Mouse (Mus musculus): ENCODE measurements at regions not wholly inside any gene's neighbourhood (a gene's known extent, or its start where the extent isn't known, plus 50 kb on each side); places are given as distances from the start of the nearest gene placed in this dataset.
"Not testable (repeated sequence)": the region's sequence is repeated elsewhere in the genome, so short reads cannot be mapped to it uniquely, and the experiment has no call there.

DNA sequence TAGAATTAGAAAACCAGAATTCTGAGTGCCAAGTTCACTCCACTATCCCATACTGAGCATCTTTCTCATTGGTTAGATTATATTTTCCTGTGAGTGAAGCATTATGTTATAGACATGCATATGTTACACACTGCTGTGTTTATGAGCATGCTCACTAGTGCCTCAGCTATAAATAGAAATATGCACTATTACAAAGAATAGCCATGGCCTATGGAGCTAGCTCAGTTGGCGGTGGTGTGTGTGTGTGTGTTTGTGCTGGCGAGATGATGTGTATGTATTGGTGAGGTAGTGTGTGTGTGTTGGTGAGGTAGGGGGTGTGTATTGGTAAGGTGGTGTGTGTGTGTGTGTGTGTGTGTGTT lies 106.2 kb downstream of the Sec31a start:
- no peak for DNase-seq

DNA sequence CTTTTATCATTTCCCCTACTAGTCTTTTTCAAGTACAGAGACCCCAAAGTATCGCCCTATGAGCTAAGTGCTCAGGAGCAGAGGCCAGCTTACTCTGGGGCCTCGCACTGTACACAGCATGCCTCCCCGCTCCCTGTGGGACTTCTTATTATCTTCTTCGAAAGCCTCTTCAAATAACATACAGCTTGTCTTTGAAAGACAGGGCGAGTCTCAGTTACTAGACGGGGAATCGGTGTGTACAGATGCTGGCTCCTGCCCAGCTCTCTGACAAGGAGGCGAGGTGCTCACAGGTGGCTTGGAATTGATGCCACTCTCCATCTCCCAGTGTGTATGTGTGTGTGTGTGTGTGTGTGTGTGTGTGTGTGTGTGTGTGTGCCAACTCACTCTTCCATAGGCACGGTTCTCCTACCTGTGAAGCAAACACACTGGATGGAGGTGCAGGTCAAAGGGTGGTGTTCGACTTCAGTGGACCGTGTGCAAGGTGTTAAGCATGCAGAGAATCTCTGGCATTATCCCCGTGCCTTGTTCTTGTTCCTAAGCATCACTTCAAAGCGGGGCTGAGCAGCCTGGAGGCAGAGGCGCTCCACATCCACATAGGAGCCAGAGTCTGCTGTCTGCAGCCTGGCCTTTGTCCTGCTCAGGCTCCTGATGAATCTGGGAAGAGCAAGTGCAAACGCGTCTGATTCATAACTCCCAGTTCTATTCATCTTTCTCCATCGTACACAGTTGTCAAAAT lies 106.8 kb downstream of the Sec31a start:
- DNase-seq, result no peak

GRCm38 (mm10) chr5:100304403-100304802 lies 111.6 kb downstream of the Sec31a start:
- DNase-seq, result no peak

GRCm38 (mm10) chr5:100302068-100302775 lies 113.8 kb downstream of the Sec31a start:
- DNase-seq, result no peak

DNA sequence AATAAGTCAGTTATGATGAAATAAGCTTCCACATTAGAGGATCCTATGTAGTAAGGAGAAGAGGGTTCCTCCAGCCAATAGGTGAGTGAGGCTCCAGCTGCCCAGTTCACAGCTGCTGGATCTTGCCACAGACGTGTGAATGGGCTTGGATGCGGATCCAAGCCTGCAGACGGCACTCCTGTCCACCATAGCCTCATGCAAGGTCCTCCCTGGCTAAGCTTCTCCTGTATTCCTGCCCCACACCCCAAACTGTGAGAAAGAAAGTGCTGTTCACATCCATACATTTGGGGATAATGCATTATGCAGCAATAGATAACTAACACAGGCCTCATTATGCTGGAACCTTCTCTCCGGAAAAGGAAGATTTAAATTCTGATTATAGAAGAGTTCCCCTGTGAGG lies 116.9 kb downstream of the Sec31a start:
- no peak for DNase-seq

DNA sequence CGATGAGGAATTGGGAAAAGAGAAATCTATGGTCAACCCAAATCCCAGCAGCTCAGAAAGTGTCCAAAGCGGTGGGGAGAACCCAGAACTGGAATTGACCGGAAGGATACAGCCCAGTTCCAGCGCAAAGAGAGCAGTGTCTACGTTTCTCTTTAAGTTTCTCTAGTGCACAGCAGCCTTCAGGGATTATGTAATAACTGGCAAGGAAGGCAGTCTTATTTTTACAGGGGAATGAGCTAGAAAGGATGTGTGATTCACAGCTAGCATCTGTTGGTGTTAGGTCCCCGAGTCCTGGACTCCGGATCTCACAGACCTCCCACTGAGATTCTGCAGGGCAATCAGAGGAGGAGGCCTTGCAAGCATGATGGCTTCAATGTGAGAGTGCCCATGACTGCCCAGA lies 121.8 kb downstream of the Sec31a start:
- no peak for DNase-seq

DNA sequence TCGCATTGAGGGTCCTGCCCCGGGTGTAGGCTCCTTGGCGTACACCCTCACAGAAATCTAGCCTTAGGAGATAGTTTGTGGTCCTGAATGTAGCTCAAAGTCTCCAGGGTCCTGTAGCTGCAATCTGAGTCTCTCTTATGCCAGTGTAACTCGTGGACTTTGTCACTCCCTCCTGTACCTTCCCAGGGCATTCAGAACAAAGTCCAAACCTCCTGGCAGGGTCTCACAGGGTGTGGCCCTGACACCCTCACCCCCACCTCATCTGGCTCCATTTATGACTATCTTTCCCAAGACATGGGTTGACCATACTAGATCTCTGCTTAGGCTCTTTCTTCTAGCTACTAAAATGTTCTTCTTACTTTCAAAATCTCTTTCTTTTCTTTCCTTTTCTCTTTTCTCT lies 120.6 kb upstream of the Tmem150c start:
- no peak for DNase-seq

- peak in 1 of 2 experiments; percentile 42 for DNase-seq
Observed at GRCm38 (mm10) chr5:100279474-100279873, 119.9 kb upstream of the Tmem150c start.

- no peak for DNase-seq
Observed at GRCm38 (mm10) chr5:100274674-100275073, 115.1 kb upstream of the Tmem150c start.

- DNase-seq, result not testable (repeated sequence)
Observed at GRCm38 (mm10) chr5:100271975-100272374, 112.4 kb upstream of the Tmem150c start.

DNA sequence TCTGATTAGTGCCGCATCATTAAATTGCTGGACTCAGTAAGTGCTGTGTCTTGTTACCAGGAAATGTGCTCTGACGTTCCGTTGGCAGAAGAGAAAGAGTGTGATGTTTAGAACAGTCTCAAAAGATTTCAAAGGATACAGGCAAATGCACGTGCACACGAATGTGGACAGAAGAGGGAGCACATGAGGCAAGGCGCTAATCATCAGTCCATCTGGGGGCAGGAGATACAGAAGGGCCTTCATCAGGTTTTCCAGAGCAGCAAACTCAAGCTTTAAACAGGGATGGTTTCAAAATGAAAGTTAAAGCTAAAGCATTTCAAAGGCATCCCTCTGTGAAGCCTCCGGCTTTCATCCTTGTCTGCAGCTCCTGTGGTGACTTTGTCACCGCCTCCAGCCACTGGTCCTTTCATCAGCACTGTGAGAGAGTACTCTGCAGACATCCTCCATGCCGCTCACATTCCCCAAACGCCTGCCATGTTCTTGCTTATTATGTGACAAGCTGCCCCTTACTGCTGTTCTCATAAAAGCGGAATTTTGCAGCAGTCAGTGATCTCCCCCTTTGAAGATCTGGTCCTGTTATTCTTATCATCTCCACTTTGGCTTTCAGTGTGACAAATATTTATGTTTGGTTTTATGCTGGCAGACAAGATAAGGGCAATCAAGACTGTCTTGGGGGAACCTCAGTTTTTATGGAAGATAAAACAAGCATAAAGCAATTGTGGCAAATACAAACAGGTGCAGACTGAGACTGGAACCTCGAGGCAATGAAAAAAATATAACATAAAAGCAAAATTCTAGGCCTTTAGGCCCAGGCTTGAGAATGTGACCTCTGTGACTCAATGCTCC lies 111.5 kb upstream of the Tmem150c start:
- no peak for DNase-seq

DNA sequence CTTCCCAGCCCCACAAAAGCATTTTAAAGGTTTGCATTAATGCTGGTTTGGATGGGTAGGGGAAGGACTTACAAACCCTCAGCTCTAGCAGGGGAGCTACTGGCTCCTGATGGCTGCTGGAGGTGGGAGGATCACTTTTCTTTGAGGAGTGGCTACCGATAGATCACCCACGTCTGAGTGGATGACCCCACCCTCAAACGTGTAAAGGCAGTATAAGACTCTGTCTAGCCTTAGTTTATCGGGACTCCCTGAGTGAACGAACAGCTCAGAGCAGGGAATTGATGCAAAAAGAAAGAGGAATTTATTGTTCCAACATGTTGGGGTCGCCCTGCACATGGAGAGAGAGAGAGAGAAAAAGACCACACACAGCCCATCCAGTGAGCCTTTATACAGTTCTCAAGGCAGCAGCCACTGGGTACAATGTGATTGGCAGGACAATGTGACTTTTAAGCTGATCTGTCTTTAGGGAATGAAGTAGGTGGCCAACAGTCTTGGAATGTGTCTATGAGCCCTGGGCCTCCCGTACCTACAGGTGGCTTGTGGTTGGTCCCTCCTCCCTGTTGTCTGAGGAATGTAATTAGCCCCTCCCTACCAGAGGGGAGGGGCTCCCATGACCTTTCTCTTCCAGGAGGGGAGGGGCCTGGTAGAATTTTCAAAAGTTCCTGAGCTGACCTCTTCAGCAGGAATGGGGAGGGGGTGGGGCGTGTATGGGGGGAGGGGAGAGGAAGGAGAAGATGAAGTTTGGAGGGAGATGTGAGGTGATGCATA lies 108.7 kb upstream of the Tmem150c start:
- no peak for DNase-seq

GRCm38 (mm10) chr5:100266671-100267510 lies 107.3 kb upstream of the Tmem150c start:
- peak; percentile 84 to 92 for DNase-seq

- no peak for DNase-seq
Observed at GRCm38 (mm10) chr5:100259803-100260693, 100.4 kb upstream of the Tmem150c start.

GRCm38 (mm10) chr5:100258952-100259710 lies 99.5 kb upstream of the Tmem150c start:
- DNase-seq, result peak in 1 of 2 experiments; percentile 25

GRCm38 (mm10) chr5:100255276-100255675 lies 95.7 kb upstream of the Tmem150c start:
- no peak for DNase-seq

DNA sequence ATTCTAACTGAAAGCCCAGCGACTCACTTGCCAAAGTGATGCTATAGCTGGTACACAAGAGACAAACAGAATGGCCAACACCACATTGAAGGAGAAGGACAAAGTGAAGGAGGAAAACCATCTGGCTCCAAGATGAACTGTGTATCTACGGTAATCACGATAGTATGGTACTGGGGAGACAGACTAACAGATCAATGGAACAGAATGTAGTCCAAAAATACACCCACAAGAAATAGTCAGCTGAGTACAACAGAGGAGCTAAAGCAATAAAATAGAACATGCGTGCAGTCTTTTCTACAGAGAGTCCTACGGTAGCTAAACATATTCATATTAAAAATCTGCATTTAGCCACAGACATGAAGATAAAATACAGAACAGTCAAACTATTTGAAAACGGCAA lies 92.4 kb upstream of the Tmem150c start:
- DNase-seq, result no peak

- no peak for DNase-seq
Observed at GRCm38 (mm10) chr5:100249757-100250156, 90.1 kb upstream of the Tmem150c start.

GRCm38 (mm10) chr5:100248611-100249010 lies 89.0 kb upstream of the Tmem150c start:
- no peak for DNase-seq

DNA sequence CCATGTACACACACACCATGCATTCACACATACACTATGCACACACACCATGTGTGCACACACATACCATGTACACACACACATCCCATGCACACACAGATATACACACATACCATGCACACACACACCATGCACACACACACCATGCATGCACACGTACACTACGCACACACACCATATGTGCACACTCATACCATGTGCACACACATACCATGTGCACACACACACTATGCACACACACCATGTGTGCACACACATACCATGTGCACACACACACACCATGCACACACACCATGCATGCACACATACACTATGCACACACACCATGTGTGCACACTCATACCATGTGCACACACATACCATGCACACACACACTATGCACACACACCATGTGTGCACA lies 87.1 kb upstream of the Tmem150c start:
- DNase-seq, result no peak
